Mouse (Mus musculus): Measurements from ENCODE around the gene Sh3rf3. TPM values are rescaled to one million over a fixed set of nuclear protein-coding genes. Genes with fewer than 3 reads are reported as not detected.

Gene Sh3rf3
- polyA plus RNA-seq, 1 experiment from 2014 or later = 1.1 TPM

DNA sequence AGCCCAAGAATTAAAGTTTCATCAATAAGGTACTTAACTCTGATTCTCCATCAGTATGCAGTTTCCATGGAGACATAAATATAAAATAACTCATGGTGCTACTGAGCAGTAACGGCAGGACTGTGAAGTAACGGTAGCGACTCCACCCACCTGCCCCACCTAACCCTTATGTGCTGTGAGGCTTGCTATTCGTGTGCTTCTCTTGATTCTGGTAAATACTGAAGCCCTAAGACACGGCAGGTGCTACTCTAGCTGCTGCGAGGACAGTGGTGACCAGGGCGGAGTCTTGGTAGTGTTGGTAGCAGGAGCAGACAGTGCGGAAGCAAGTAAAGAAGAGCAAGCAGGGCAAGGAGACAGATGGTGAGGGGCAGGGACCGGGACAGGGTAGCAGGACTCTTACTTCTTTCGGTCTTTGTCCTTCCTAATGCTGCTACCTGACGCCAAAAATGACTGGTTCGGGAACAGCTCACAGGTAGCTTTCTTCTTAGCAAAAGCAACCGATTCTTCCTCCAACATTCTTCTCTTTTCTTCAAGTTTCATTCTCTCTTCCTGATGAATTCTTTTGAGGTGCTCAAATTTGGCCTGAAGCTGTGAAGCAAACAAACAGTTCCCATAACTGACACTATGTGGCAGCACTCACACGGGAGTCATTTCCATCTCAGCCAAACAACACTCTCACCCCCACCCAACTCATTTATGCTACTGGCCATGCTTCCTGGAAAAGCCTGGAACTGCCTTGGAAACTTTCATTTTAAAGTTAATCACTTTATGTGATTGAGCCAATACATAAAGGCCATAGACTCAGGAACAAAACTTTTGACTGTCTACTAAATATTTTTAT, 353.2 kb downstream of the Sh3rf3 start:
- no peak for ATAC-seq (ENCODE audit: insufficient read depth, low FRiP score, low read depth)
- H3K36me3 ChIP-seq = peaks cover 2% of the 10 kb centered on the region; the same call in 1 of the 2 replicates
- no peak overlapping the region for H3K4me2 ChIP-seq
- no peaks in the 10 kb centered on the region for H3K4me1 ChIP-seq
- H3K4me3 ChIP-seq (replicated peaks) = no peak overlapping the region
- no peaks in the 10 kb centered on the region for H3K27me3 ChIP-seq (replicated peaks)
- WGBS = 57% methylated on average over 14 of the region's 14 CpGs
- no peak overlapping the region for H3K9ac ChIP-seq
- no peak overlapping the region for H3K27ac ChIP-seq
- H3K9me3 ChIP-seq = no peaks in the 10 kb centered on the region

DNA sequence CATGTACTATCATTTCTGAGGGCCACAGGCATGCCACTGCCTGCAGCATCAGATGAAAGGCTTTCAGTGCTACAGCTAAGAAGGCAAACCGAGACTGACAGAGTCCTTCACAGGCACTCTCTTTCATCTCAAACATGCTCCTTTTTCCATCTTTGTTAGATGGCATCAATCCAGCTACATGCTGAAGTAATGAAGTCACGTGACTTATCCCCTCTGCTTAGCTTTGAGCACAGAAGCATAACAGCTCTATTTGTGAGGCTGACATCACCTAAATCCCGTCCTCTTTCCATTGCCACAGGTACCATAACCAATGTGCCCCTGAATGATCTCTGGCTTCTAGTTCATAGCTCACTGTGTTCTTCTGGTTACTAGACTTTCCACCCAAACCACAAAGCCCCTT, 357.9 kb downstream of the Sh3rf3 start:
- H3K27me3 ChIP-seq (replicated peaks) = no peaks in the 10 kb centered on the region
- no peak overlapping the region; the same call in 1 of the 2 replicates for H3K27ac ChIP-seq
- no peaks in the 10 kb centered on the region for H3K9me3 ChIP-seq
- no peak overlapping the region for H3K4me3 ChIP-seq (replicated peaks)
- H3K4me2 ChIP-seq = no peak overlapping the region
- H3K9ac ChIP-seq = no peak overlapping the region
- 66% methylated on average over 3 of the region's 3 CpGs for WGBS
- 0 out of 2 replicates have a peak, but pooled peaks cover 2% of the 10 kb centered on the region for H3K36me3 ChIP-seq
- no peak for ATAC-seq (ENCODE audit: insufficient read depth, low FRiP score, low read depth)
- H3K4me1 ChIP-seq = no peaks in the 10 kb centered on the region

DNA sequence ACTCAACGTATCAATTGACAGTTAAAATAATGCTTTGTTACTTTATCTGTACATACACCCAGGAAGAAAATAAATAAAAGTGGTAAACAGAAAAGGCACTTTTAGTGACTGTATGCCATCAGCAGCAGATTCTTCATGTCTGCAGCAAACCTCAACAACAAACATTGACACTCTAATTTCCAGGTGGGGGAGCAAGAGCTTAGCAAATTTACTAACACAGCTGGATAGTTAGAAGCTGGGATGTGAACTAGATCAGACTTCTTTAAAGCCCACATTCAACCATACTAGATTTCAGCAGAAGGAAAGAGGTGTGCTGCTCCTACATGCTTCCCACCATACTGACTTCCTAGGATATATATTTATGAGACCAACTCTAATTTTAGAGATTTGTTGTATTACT, 359.4 kb downstream of the Sh3rf3 start:
- WGBS = 80% methylated on average over 1 of the region's 1 CpGs

DNA sequence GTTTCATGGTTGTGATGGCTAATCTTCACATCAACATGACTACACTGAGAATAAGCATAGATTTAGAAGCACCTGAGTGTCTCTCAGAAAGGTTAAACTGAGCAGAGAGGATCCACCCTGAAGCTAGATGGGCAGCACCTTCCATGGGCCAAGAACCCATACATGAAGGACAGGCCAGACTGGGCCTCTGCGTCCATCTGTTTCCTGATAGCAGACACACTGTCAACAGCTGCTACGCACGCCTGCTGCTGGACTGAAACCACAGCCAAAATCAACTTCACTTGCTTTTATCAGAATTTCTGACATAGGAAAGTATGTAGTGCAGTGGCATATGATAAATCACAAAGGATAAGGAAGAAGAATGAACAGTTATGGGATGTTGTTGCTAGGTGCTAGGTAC, 366.5 kb downstream of the Sh3rf3 start:
- no peaks in the 10 kb centered on the region for H3K27me3 ChIP-seq (replicated peaks)
- no peak overlapping the region for H3K27ac ChIP-seq
- no peaks in the 10 kb centered on the region for H3K4me1 ChIP-seq
- H3K9me3 ChIP-seq = no peaks in the 10 kb centered on the region
- H3K4me3 ChIP-seq (replicated peaks) = no peak overlapping the region
- 52% methylated on average over 3 of the region's 3 CpGs for WGBS
- H3K36me3 ChIP-seq = no peaks in the 10 kb centered on the region
- no peak overlapping the region for H3K4me2 ChIP-seq
- H3K9ac ChIP-seq = no peak overlapping the region
- ATAC-seq (ENCODE audit: insufficient read depth, low FRiP score, low read depth) = no peak

More for the DNA sequence above, 359.4 kb downstream of the Sh3rf3 start:
- Histone ChIP-seq H3K4me3 (replicated peaks) (no peak overlapping the region), H3K36me3 (0 out of 2 replicates have a peak, but pooled peaks cover 2% of the 10 kb centered on the region), H3K27me3 (replicated peaks) (no peaks in the 10 kb centered on the region), H3K27ac (no peak overlapping the region), H3K4me1 (no peaks in the 10 kb centered on the region), H3K9me3 (no peaks in the 10 kb centered on the region), H3K9ac (no peak overlapping the region), H3K4me2 (no peak overlapping the region)
- no peak for ATAC-seq (ENCODE audit: insufficient read depth, low FRiP score, low read depth)

DNA sequence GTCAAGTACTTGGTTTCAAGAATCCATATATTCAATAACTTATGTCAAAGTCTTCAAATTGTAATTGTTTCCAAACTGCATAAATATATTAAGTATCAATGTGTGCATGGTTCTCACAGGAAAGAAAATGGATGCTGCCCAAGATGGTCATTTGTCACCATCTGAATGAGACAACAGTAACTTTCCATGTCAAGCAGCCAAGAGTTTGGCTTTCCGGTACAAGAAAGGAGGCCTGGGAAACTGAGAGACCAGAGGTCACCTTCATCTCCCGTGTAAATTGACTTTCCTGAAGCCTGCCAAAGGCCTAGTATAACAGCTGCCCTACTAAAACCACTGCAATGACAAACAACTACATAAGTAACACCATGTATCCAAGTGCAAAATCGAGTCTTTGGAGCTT, 369.1 kb downstream of the Sh3rf3 start:
- no peaks in the 10 kb centered on the region for H3K27me3 ChIP-seq (replicated peaks)
- no peak for ATAC-seq (ENCODE audit: insufficient read depth, low FRiP score, low read depth)

More for the DNA sequence above, 369.1 kb downstream of the Sh3rf3 start:
- Histone ChIP-seq H3K36me3 (no peaks in the 10 kb centered on the region), H3K4me3 (replicated peaks) (no peak overlapping the region), H3K27ac (no peak overlapping the region), H3K9me3 (no peaks in the 10 kb centered on the region), H3K9ac (no peak overlapping the region), H3K4me1 (no peaks in the 10 kb centered on the region), H3K4me2 (no peak overlapping the region)
- WGBS = 59% methylated on average over 3 of the region's 3 CpGs

Small RNA genes lying within 50 kb of the gene (microRNA-seq; reads per million reads assigned to microRNA genes)
- gene Gm27672 = not detected

Other genes starting within 250 kb of the Sh3rf3 start
- gene Edar, start 137.7 kb upstream of the Sh3rf3 start, polyA plus RNA-seq (2015; fragmentation: Nextera tagmentation; extraction: Ambion mirVana) = 2.1 and 2.3 TPM in 2 replicates
- gene Gm17542, start 95.1 kb upstream of the Sh3rf3 start, polyA plus RNA-seq (2015; fragmentation: Nextera tagmentation; extraction: Ambion mirVana) = not detected in 2 replicates